19 mouse cellular contexts compared by ENCODE assay signal in the genomic region with DNA sequence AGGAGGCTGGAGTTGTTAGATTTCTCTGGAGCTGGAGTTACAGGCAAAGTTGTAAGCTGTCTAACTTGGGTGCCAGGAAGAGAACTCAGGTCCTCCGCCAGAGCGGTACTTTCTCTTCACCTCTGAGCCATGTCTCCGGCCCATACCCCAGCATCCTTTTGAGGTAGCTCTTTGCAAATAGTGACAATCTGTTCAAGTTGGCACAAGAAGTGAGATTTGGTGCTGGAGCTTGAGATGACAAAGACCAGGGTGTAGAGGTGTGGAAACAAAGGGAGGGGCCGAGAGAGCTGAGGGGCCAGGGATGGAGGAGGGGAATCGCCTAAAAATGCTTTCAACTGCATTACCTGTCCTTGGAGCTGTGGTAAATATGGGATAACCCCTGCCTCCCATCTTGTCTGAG. TPM values are rescaled to one million over a fixed set of nuclear protein-coding genes. Genes with fewer than 3 reads are reported as not detected.
DNase-seq lines count a peak whose midpoint lies in the region; ATAC-seq and TF ChIP-seq lines count a peak whose summit lies in the region.
"Had no signal": no experiment of that assay in that cellular context is flagged by ENCODE, and none has a peak within 500 bp of the region (broad histone marks: within the 10 kb centered on the region; RNA-seq: fewer than 3 reads in every experiment).

No protein-coding gene starts in this region.

- no peak for TF ChIP-seq CTCF in heart, postnatal 0 days (IDR thresholded peaks at IDR 0.05; ENCODE audit: low read depth)
- no peak for TF ChIP-seq CTCF in heart, adult 2 months (IDR thresholded peaks at IDR 0.05)

- peaks cover 11% of the 10 kb centered on the region; the same call in 1 of the 2 replicates for H3K4me1 ChIP-seq in heart, postnatal 0 days (ENCODE audit: control insufficient read depth, insufficient read depth)
- peaks cover 2% of the 10 kb centered on the region; the same call in 1 of the 2 replicates for H3K4me1 ChIP-seq in heart, adult 2 months (ENCODE audit: control insufficient read depth, insufficient read depth, low read length)
- H3K4me1 ChIP-seq in brown adipose tissue, adult 24 weeks (ENCODE audit: control insufficient read depth, insufficient read depth, insufficient read length, low read length): no peaks in the 10 kb centered on the region; the same call in 1 of the 2 replicates
- H3K4me1 ChIP-seq: embryonic facial prominence, embryonic 15.5 days; hindbrain, embryonic 13.5 days; liver, embryonic 15.5 days; neural tube, embryonic 15.5 days had no signal

- H3K36me3 ChIP-seq in heart, postnatal 0 days (replicated peaks; ENCODE audit: control insufficient read depth, insufficient read depth, low read length): no peaks in the 10 kb centered on the region
- no peaks in the 10 kb centered on the region for H3K36me3 ChIP-seq in heart, adult 2 months (ENCODE audit: control insufficient read depth, insufficient read depth, low read length)
- H3K36me3 ChIP-seq: embryonic facial prominence, embryonic 15.5 days; hindbrain, embryonic 13.5 days; limb, embryonic 10.5 days; liver, embryonic 15.5 days; neural tube, embryonic 15.5 days had no signal

- ATAC-seq in cerebellum, adult (ENCODE audit: insufficient number of reproducible peaks, low FRiP score, low TSS enrichment): peak; percentile 45; the same call in 1 of the 2 replicates
- no peak for ATAC-seq in heart, postnatal 0 days (ENCODE audit: insufficient read depth, low read depth)
- no peak for ATAC-seq in frontal cortex, adult (ENCODE audit: low TSS enrichment)
- ATAC-seq: forebrain, embryonic 14.5 days had no signal

- WGBS in heart, postnatal 0 days: 85% methylated on average over 5 of the region's 5 CpGs
- 88% methylated on average over 5 of the region's 5 CpGs for WGBS in heart, adult 2 months

- DNase-seq in cerebellum, postnatal 4 days (ENCODE audit: low spot score in 2 of 2): no peak
- DNase-seq in heart, postnatal 0 days (ENCODE audit: low spot score): no peak
- no peak for DNase-seq in heart, adult 2 months
- peak; percentile 60 for DNase-seq in cerebellum, postnatal 25 days
- DNase-seq in embryo, embryonic 11 days: no peak
- DNase-seq: liver; thymus, adult 2 months; thymus, postnatal 4 days had no signal

- intact Hi-C loops in heart, adult 2 months (cut with DNase I): no loop called here

- H3K4me2 ChIP-seq in heart, postnatal 0 days (ENCODE audit: low read depth, low read length): no peak overlapping the region
- H3K4me2 ChIP-seq: embryonic facial prominence, embryonic 15.5 days; hindbrain, embryonic 13.5 days; liver, embryonic 15.5 days; midbrain, embryonic 11.5 days; neural tube, embryonic 15.5 days had no signal

- TF ChIP-seq EP300 in heart, postnatal 0 days (IDR thresholded peaks at IDR 0.05; ENCODE audit: low read depth): no peak
- TF ChIP-seq EP300 in heart, adult 2 months (IDR thresholded peaks at IDR 0.05; ENCODE audit: insufficient read depth, low read depth, low read length): no peak

- H3K9me3 ChIP-seq in heart, postnatal 0 days (replicated peaks; ENCODE audit: control insufficient read depth, low read length): no peaks in the 10 kb centered on the region
- H3K9me3 ChIP-seq: embryonic facial prominence, embryonic 15.5 days; hindbrain, embryonic 13.5 days; limb, embryonic 10.5 days; liver, embryonic 15.5 days; neural tube, embryonic 15.5 days had no signal

- no peak for TF ChIP-seq POLR2A in heart, adult 2 months (IDR thresholded peaks at IDR 0.05; ENCODE audit: insufficient read depth, low read depth, low read length)

- peak overlapping the region; percentile 52; the same call in 1 of the 2 replicates for H3K27ac ChIP-seq in heart, postnatal 0 days (ENCODE audit: low read depth)
- no peak overlapping the region; the same call in 1 of the 2 replicates for H3K27ac ChIP-seq in heart, adult 2 months
- peak overlapping the region; percentile 42; the same call in 1 of the 2 replicates for H3K27ac ChIP-seq in brown adipose tissue, adult 24 weeks (replicated peaks; ENCODE audit: low read depth, low read length)
- H3K27ac ChIP-seq: embryonic facial prominence, embryonic 15.5 days; hindbrain, embryonic 13.5 days; limb, embryonic 10.5 days; liver, embryonic 15.5 days; neural tube, embryonic 15.5 days; stomach, postnatal 0 days had no signal

- no peak overlapping the region for H3K9ac ChIP-seq in heart, postnatal 0 days (replicated peaks; ENCODE audit: low read depth, low read length)
- H3K9ac ChIP-seq in heart, adult 2 months (ENCODE audit: low read depth, low read length): no peak overlapping the region
- H3K9ac ChIP-seq: embryonic facial prominence, embryonic 15.5 days; hindbrain, embryonic 13.5 days; liver, embryonic 15.5 days; neural tube, embryonic 15.5 days had no signal

- no peaks in the 10 kb centered on the region for H3K27me3 ChIP-seq in heart, postnatal 0 days (ENCODE audit: control insufficient read depth, insufficient read depth, low read length)
- no peaks in the 10 kb centered on the region for H3K27me3 ChIP-seq in heart, adult 2 months (ENCODE audit: control insufficient read depth, insufficient read depth, low read length)
- H3K27me3 ChIP-seq: embryonic facial prominence, embryonic 15.5 days; hindbrain, embryonic 13.5 days; liver, embryonic 15.5 days; neural tube, embryonic 15.5 days had no signal

- no peaks in the 10 kb centered on the region for H3K79me2 ChIP-seq in heart, adult 2 months (replicated peaks; ENCODE audit: control insufficient read depth, insufficient read depth, low read length)

- no peak overlapping the region for H3K4me3 ChIP-seq in heart, postnatal 0 days (ENCODE audit: low read depth, low read length)
- no peak overlapping the region for H3K4me3 ChIP-seq in heart, adult 2 months
- no peak overlapping the region for H3K4me3 ChIP-seq in brown adipose tissue, adult 24 weeks (ENCODE audit: insufficient read depth, low read depth, low read length)
- H3K4me3 ChIP-seq: embryonic facial prominence, embryonic 15.5 days; hindbrain, embryonic 13.5 days; limb, embryonic 10.5 days; liver, embryonic 15.5 days; neural tube, embryonic 15.5 days had no signal

RNA-seq across cellular contexts. Expression of gene Heg1, which starts 24.6 kb away (rescaled TPM):
- total RNA-seq in heart, postnatal 0 days (2014; rRNA removed; ENCODE audit: low replicate concordance): 93.7 and 94.2 TPM in 2 replicates
- 24.5 and 28.7 TPM in 2 replicates for polyA plus RNA-seq in heart, postnatal 0 days (2015; fragmentation: Nextera tagmentation; extraction: Ambion mirVana)
- 100 to 1,000 TPM; 126 to 148 TPM for total RNA-seq in heart, adult 2 months (2021)
- 60.6 and 123 TPM in 2 replicates for polyA plus RNA-seq in heart, adult 2 months (2012; rRNA removed)
- polyA plus RNA-seq in brown adipose tissue, adult 24 weeks (2012; ENCODE audit: insufficient read depth, insufficient read length, missing spikeins): 23.0 and 34.7 TPM in 2 replicates

Comparison
In these comparisons a context has a peak if more than half of its experiments do, and no peak if none do; other contexts are left out.
1. DNase-seq: peak in cerebellum, postnatal 25 days (2 of 2); none in cerebellum, postnatal 4 days (0 of 2), heart, postnatal 0 days (single experiment), heart, adult 2 months (0 of 2) and embryo, embryonic 11 days (single experiment).